Mouse (Mus musculus) erythroblast, adult 5-6 weeks (primary cell): ENCODE results near the gene Art3. TPM values are rescaled to one million over a fixed set of nuclear protein-coding genes. Genes with fewer than 3 reads are reported as not detected.
"Not testable (repeated sequence)": the region's sequence is repeated elsewhere in the genome, so short reads cannot be mapped to it uniquely, and the experiment has no call there.

Source experiments
- ATAC-seq: replicated peaks from 2 replicates; pipeline ENCODE4 v1.8.0; 2016; ENCODE audit warnings: moderate number of reproducible peaks, mild to moderate bottlenecking, moderate TSS enrichment, inconsistent platforms; ENCODE audit not compliant: poor library complexity, low FRiP score, severe bottlenecking
- total RNA-seq, 2 experiments: library from RNA; stranded (forward) in 1 of 2; stranded (reverse) in 1 of 2; fragments of 150-400 nt in 1 of 2; fragments of 200-764, 138-1000 nt in 1 of 2; gene quantifications; 2 replicates each; pipeline versions ENCODE4 v1.2.3 to v1.2.4; 2015 to 2017; ENCODE audit warnings: low replicate concordance in 2 of 2

The Art3 gene
- total RNA-seq, 2 experiments from 2014 or later, result 8.1 TPM; not detected in 1

GRCm38 (mm10) chr5:92331122-92331521 lies 505 bp upstream of the Art3 start:
- ATAC-seq, result no peak

GRCm38 (mm10) chr5:92332359-92332840 lies 773 bp downstream of the Art3 start:
- ATAC-seq, result no peak

GRCm38 (mm10) chr5:92336743-92337142 lies 5.1 kb downstream of the Art3 start:
- ATAC-seq, result no peak

- ATAC-seq, result no peak
These were observed 9.0 kb downstream of the Art3 start for GRCm38 (mm10) chr5:92340606-92341005.

- ATAC-seq, result no peak
These were observed 13.4 kb downstream of the Art3 start for GRCm38 (mm10) chr5:92345006-92345405.

GRCm38 (mm10) chr5:92348794-92349413 lies 17.3 kb downstream of the Art3 start, which contains the start of gene Cxcl10:
Gene Cxcl10, minus strand, starts transcription at chr5:92348889.
- peak; percentile 95 for ATAC-seq

- ATAC-seq, result no peak
These were observed 18.1 kb downstream of the Art3 start for GRCm38 (mm10) chr5:92349731-92350130.

- not testable (repeated sequence) for ATAC-seq
These were observed 21.1 kb downstream of the Art3 start for GRCm38 (mm10) chr5:92352716-92353115.

GRCm38 (mm10) chr5:92353517-92353916 lies 21.9 kb downstream of the Art3 start:
- ATAC-seq, result peak; percentile 55; the same call in 1 of the 2 replicates

GRCm38 (mm10) chr5:92358033-92358432 lies 26.4 kb downstream of the Art3 start:
- no peak for ATAC-seq

- no peak for ATAC-seq
These were observed 27.3 kb downstream of the Art3 start for GRCm38 (mm10) chr5:92358767-92359455.

GRCm38 (mm10) chr5:92363179-92363578 lies 31.6 kb downstream of the Art3 start:
- no peak for ATAC-seq

GRCm38 (mm10) chr5:92364011-92364410 lies 32.4 kb downstream of the Art3 start:
- ATAC-seq, result no peak

- ATAC-seq, result no peak
These were observed 33.6 kb downstream of the Art3 start for GRCm38 (mm10) chr5:92365146-92365705.

GRCm38 (mm10) chr5:92366565-92366964 lies 34.9 kb downstream of the Art3 start:
- no peak for ATAC-seq

GRCm38 (mm10) chr5:92368392-92368791 lies 36.8 kb downstream of the Art3 start:
- no peak for ATAC-seq

GRCm38 (mm10) chr5:92369151-92369994 lies 37.7 kb downstream of the Art3 start:
- no peak for ATAC-seq

- ATAC-seq, result no peak
These were observed 38.8 kb downstream of the Art3 start for GRCm38 (mm10) chr5:92370392-92370791.

GRCm38 (mm10) chr5:92370891-92371290 lies 39.3 kb downstream of the Art3 start:
- no peak for ATAC-seq

- no peak for ATAC-seq
These were observed 39.8 kb downstream of the Art3 start for GRCm38 (mm10) chr5:92371361-92371976.
